Comparison of ENCODE assay signal across 23 mouse cellular contexts in the genomic region with DNA sequence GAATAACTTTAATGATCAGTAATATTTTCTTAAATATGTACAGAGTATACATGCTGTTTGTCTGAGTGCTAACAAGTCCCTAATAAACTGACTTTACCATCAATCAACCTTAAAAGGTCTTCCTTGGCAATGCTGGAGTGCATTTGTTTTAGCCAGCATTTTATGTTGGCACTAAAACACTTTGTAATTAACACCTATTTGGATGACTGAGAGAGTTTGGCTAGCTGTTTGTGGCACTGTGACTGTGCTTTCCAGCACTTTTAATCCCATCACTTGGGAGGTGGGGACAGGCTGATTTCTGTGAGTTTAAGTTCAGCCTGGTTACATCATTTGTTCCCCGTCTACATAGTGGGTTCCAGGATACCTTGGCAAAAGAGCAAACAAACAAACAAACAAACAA.
A peak's percentile ranks its signal among the peaks of the same experiment; 100 is the strongest.
DNase-seq lines count a peak whose midpoint lies in the region; ATAC-seq and TF ChIP-seq lines count a peak whose summit lies in the region.
"Had no signal": no experiment of that assay in that cellular context is flagged by ENCODE, and none has a peak within 500 bp of the region (broad histone marks: within the 10 kb centered on the region; RNA-seq: fewer than 3 reads in every experiment).

No protein-coding gene starts in this region.

- no peak overlapping the region for H3K4me3 ChIP-seq in forebrain, embryonic 14.5 days (ENCODE audit: low read depth, low read length)
- H3K4me3 ChIP-seq in forebrain, embryonic 12.5 days (replicated peaks): no peak overlapping the region
- no peak overlapping the region for H3K4me3 ChIP-seq in forebrain, embryonic 16.5 days (replicated peaks; ENCODE audit: low read length)
- no peak overlapping the region for H3K4me3 ChIP-seq in forebrain, embryonic 11.5 days (ENCODE audit: low read depth, low read length)

- no peak for ATAC-seq in forebrain, embryonic 14.5 days
- ATAC-seq in forebrain, embryonic 12.5 days (ENCODE audit: low FRiP score): no peak
- 0 out of 2 replicates have a peak, but pooled peaks have one; percentile 36 for ATAC-seq in forebrain, embryonic 16.5 days
- ATAC-seq in forebrain, embryonic 11.5 days (replicated peaks; ENCODE audit: low FRiP score): no peak
- ATAC-seq: activated CD4-positive, CD25-positive, alpha-beta regulatory T cell, adult 4 months; CD4-positive, CD25-positive, alpha-beta regulatory T cell, adult 4 months; Patski had no signal

- no peaks in the 10 kb centered on the region for H3K27me3 ChIP-seq in forebrain, embryonic 14.5 days (replicated peaks; ENCODE audit: control insufficient read depth, insufficient read depth, low read length)
- H3K27me3 ChIP-seq in forebrain, embryonic 12.5 days: no peaks in the 10 kb centered on the region
- no peaks in the 10 kb centered on the region for H3K27me3 ChIP-seq in forebrain, embryonic 16.5 days (replicated peaks; ENCODE audit: control insufficient read depth, insufficient read depth, low read length)
- H3K27me3 ChIP-seq in forebrain, embryonic 11.5 days (ENCODE audit: control insufficient read depth, insufficient read depth, low read length): no peaks in the 10 kb centered on the region
- H3K27me3 ChIP-seq: CH12.LX, Patski had no signal

- H3K27ac ChIP-seq in forebrain, embryonic 14.5 days (ENCODE audit: low read depth, low read length): no peak overlapping the region
- H3K27ac ChIP-seq in forebrain, embryonic 12.5 days: no peak overlapping the region
- H3K27ac ChIP-seq in forebrain, embryonic 16.5 days (ENCODE audit: low read length): no peak overlapping the region
- no peak overlapping the region for H3K27ac ChIP-seq in forebrain, embryonic 11.5 days (ENCODE audit: low read depth, low read length)

- no peak for TF ChIP-seq CTCF in brain, embryonic 14.5 days (IDR thresholded peaks at IDR 0.05; ENCODE audit: borderline replicate concordance, extremely low read depth, insufficient read depth, insufficient read length)

- peak; percentile 54 for DNase-seq in forebrain, embryonic 14.5 days (ENCODE audit: low spot score)
- DNase-seq in forebrain, embryonic 11.5 days (ENCODE audit: low spot score): no peak
- peak; percentile 68 for DNase-seq in brain, embryonic 14.5 days (ENCODE audit: low read depth)
- peak; percentile 11 for DNase-seq in forelimb bud, embryonic 11.5 days (ENCODE audit: low read depth, low spot score)
- DNase-seq in natural killer cell, adult 2 months (ENCODE audit: low spot score in 2 of 2): no peak
- DNase-seq in neural tube, embryonic 10.5 days (ENCODE audit: extremely low spot score, low spot score): no peak
- DNase-seq: adrenal gland, adult 2 months; adrenal gland, adult 8-10 months; adrenal gland, postnatal 10 days; adrenal gland, postnatal 14 days; adrenal gland, postnatal 25 days; adrenal gland, postnatal 36 days; B cell, adult 2 months; cerebellum, adult 11 months; cerebellum, adult 11-12 months; cerebellum, adult 18-20 months had no signal

- no peak overlapping the region for H3K9ac ChIP-seq in forebrain, embryonic 14.5 days (ENCODE audit: low read length)
- no peak overlapping the region for H3K9ac ChIP-seq in forebrain, embryonic 12.5 days
- no peak overlapping the region for H3K9ac ChIP-seq in forebrain, embryonic 16.5 days (replicated peaks; ENCODE audit: low read depth, low read length)
- H3K9ac ChIP-seq in forebrain, embryonic 11.5 days (ENCODE audit: low read length): no peak overlapping the region

- H3K36me3 ChIP-seq in forebrain, embryonic 14.5 days (ENCODE audit: control insufficient read depth, insufficient read depth, low read length): no peaks in the 10 kb centered on the region
- H3K36me3 ChIP-seq in forebrain, embryonic 12.5 days (replicated peaks): no peaks in the 10 kb centered on the region
- H3K36me3 ChIP-seq in forebrain, embryonic 16.5 days (ENCODE audit: control insufficient read depth, insufficient read depth): no peaks in the 10 kb centered on the region
- no peaks in the 10 kb centered on the region for H3K36me3 ChIP-seq in forebrain, embryonic 11.5 days (ENCODE audit: control insufficient read depth, insufficient read depth, low read length)
- H3K36me3 ChIP-seq: G1E had no signal

- no peaks in the 10 kb centered on the region for H3K4me1 ChIP-seq in forebrain, embryonic 14.5 days (ENCODE audit: control insufficient read depth, insufficient read depth, low read length)
- no peaks in the 10 kb centered on the region for H3K4me1 ChIP-seq in forebrain, embryonic 12.5 days
- no peaks in the 10 kb centered on the region for H3K4me1 ChIP-seq in forebrain, embryonic 16.5 days (replicated peaks; ENCODE audit: control insufficient read depth, insufficient read depth, low read length)
- H3K4me1 ChIP-seq in forebrain, embryonic 11.5 days (replicated peaks; ENCODE audit: control insufficient read depth, insufficient read depth, low read length): no peaks in the 10 kb centered on the region

- TF ChIP-seq POLR2A in brain, embryonic 14.5 days (IDR thresholded peaks at IDR 0.05; ENCODE audit: borderline replicate concordance, extremely low read depth, insufficient read depth, insufficient read length, poor library complexity, severe bottlenecking): no peak

- no peak overlapping the region for H3K4me2 ChIP-seq in forebrain, embryonic 14.5 days (ENCODE audit: low read length)
- no peak overlapping the region for H3K4me2 ChIP-seq in forebrain, embryonic 12.5 days
- H3K4me2 ChIP-seq in forebrain, embryonic 16.5 days (ENCODE audit: low read length): no peak overlapping the region
- H3K4me2 ChIP-seq in forebrain, embryonic 11.5 days (ENCODE audit: low read depth, low read length, severe bottlenecking): no peak overlapping the region

- no peaks in the 10 kb centered on the region for H3K9me3 ChIP-seq in forebrain, embryonic 14.5 days (replicated peaks; ENCODE audit: control insufficient read depth, low read length)
- H3K9me3 ChIP-seq in forebrain, embryonic 12.5 days: no peaks in the 10 kb centered on the region
- H3K9me3 ChIP-seq in forebrain, embryonic 16.5 days (ENCODE audit: control insufficient read depth, low read length): no peaks in the 10 kb centered on the region
- no peaks in the 10 kb centered on the region for H3K9me3 ChIP-seq in forebrain, embryonic 11.5 days (ENCODE audit: control insufficient read depth, low read length)
- H3K9me3 ChIP-seq: G1E had no signal

- WGBS in forebrain, embryonic 14.5 days: 58% methylated on average over 1 of the region's 1 CpGs
- WGBS in forebrain, embryonic 12.5 days: 84% methylated on average over 1 of the region's 1 CpGs
- WGBS in forebrain, embryonic 16.5 days: 44% methylated on average over 1 of the region's 1 CpGs
- WGBS in forebrain, embryonic 11.5 days: 50% methylated on average over 1 of the region's 1 CpGs

Comparison
In these comparisons a context has a peak if more than half of its experiments do, and no peak if none do; other contexts are left out.
1. DNase-seq: peak in forebrain, embryonic 14.5 days (single experiment), brain, embryonic 14.5 days (single experiment) and forelimb bud, embryonic 11.5 days (single experiment); none in forebrain, embryonic 11.5 days (single experiment), natural killer cell, adult 2 months (0 of 2) and neural tube, embryonic 10.5 days (single experiment).